Mouse (Mus musculus): ENCODE results near the gene 4933421I07Rik.

The 4933421I07Rik gene

GRCm38 (mm10) chr7:42447850-42448249 is at the start of gene 4933421I07Rik:
Gene 4933421I07Rik (minus strand): TSS chr7:42448120.
- no peak for DNase-seq (ENCODE audit: low spot score in 2 of 2)

DNA sequence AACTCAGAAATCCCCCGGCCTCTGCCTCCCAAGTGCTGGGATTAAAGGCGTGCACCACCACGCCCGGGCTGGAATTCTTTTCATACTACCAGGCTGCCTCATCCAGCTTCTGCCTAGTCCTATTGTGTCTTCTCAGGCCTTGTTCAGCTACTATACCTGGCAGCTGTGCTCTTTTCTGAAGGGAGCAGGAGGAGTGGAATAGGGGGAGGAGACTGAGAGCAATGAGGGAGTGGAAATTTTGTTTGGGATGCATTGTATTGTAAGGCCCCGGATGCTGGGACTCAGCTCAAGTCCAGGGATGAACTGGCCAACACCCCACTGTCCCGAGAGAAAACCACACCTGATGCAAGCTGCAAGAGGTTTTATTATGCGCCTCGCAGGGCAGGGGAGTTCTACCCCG is 49.4 kb upstream of the 4933421I07Rik start:
- no peak for DNase-seq (ENCODE audit: low spot score in 2 of 2)

- no peak for DNase-seq (ENCODE audit: low spot score in 2 of 2)
Measured at GRCm38 (mm10) chr7:42496202-42496601, 48.3 kb upstream of the 4933421I07Rik start.

DNA sequence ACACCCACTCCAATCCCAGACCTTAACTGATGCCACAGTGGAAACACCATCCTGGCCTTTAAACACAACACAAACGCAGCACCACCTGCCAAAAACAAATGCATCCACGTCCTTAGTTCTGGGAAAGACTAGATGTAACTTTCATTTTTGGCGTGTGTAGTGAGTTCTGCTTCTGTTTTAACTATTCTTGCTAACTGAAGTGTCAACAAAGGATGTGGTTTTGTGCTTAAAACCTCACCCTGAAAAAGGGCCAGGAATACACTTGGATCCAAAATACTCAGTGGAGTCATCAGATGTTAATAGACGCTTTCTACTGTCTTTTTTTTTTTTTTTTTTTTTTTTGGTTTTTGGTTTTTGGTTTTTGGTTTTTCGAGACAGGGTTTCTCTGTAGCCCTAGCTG is 42.9 kb upstream of the 4933421I07Rik start:
- DNase-seq (ENCODE audit: low spot score in 2 of 2): no peak

DNA sequence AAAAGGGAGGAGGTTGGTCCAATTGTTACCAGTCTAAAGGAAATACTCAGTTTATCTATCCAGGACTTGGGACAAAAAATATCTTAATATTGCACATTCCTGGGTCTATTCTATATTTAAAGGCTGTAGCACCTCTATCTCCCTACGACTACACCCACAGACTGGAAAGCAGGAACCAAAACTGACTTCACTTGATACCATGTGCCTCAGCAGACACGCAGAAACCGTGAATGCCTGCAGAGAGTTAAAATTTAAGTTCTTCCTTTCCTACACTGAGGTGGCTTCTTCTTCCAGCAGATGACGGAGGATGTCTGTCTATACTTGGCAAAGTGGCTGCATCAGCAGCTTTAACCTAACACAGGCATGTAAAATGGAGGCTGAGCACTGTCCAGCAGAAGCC is 42.4 kb upstream of the 4933421I07Rik start:
- no peak for DNase-seq (ENCODE audit: low spot score in 2 of 2)

- no peak for DNase-seq (ENCODE audit: low spot score in 2 of 2)
Measured at GRCm38 (mm10) chr7:42454640-42455039, 6.7 kb upstream of the 4933421I07Rik start.

DNA sequence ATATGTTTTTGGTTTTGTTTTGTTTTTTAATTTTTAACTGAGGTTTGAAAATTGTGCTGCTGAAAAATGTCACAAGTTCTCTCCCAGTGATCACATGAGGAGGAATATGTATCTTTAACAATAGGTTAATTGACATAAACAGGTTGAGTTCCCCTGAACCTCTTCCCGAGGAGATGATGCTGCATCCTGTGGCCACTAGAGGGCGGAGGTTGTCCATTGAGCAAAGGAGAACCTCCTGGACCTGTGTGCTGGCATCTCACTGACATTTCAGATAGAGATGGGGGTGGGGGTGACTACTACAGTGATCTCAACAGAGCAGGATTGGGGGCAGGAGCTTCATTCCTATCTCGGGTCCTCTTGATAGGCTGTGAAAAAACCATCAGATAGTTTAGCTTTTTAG is 2.7 kb upstream of the 4933421I07Rik start:
- no peak for DNase-seq (ENCODE audit: low spot score in 2 of 2)

DNA sequence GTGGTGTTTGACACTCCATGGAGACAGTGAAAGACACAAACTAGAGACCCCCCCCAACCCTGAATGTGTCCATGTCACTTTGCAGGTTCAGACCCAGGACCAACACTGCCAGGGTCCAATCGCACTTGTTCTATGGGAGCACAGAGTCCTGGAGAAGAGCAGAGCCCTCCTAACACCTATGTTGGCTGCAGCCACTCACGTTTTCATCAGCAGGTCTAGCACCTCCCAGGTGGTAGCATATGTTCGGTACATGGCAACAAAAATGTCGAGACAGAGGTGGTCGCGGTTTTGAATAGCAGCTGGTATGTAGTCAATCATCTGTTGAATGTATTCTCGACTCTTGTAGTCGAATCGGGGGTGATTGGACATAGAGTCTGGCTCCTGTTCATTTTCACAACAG is 568 bp downstream of the 4933421I07Rik start:
- no peak for DNase-seq (ENCODE audit: low spot score in 2 of 2)

All from cerebellum, postnatal 4 days (tissue).